Mouse (Mus musculus): ENCODE data around the gene Traf5. TPM values are rescaled to one million over a fixed set of nuclear protein-coding genes. Genes with fewer than 3 reads are reported as not detected.
A peak's percentile ranks its signal among the peaks of the same experiment; 100 is the strongest.

Traf5 gene
- total and polyA plus RNA-seq, 2 experiments from 2014 or later = 1.5 to 2.0 TPM

- peak overlapping the region; percentile 48; the same call in 1 of the 2 replicates for H3K4me3 ChIP-seq (ENCODE audit: low read depth, low read length)
- no peak for TF ChIP-seq CTCF (IDR thresholded peaks at IDR 0.05; ENCODE audit: low read depth)
Measured at GRCm38 (mm10) chr1:191989060-191989459, 103.3 kb downstream of the Traf5 start.

GRCm38 (mm10) chr1:191988646-191989045 is 103.7 kb downstream of the Traf5 start:
- H3K4me2 ChIP-seq (ENCODE audit: low read depth) = no peak overlapping the region
- no peak for TF ChIP-seq CTCF (IDR thresholded peaks at IDR 0.05; ENCODE audit: low read depth)
- no peaks in the 10 kb centered on the region for H3K9me3 ChIP-seq (ENCODE audit: low read length)
- H3K4me1 ChIP-seq (ENCODE audit: insufficient read depth) = 0 out of 2 replicates have a peak, but pooled peaks cover 2% of the 10 kb centered on the region
- H3K4me3 ChIP-seq (ENCODE audit: low read depth, low read length) = no peak overlapping the region
- no peaks in the 10 kb centered on the region for H3K27me3 ChIP-seq (ENCODE audit: insufficient read depth, low read length)
- DNase-seq (no peak), ATAC-seq (no peak)
- WGBS = 87% methylated on average over 3 of the region's 3 CpGs
- no peaks in the 10 kb centered on the region for H3K36me3 ChIP-seq (ENCODE audit: insufficient read depth)
- no peak overlapping the region for H3K9ac ChIP-seq
- H3K27ac ChIP-seq (ENCODE audit: low read depth, low read length) = no peak overlapping the region

More at GRCm38 (mm10) chr1:191989060-191989459, 103.3 kb downstream of the Traf5 start:
- ATAC-seq (no peak), DNase-seq (no peak)
- H3K4me2 ChIP-seq (ENCODE audit: low read depth) = 0 out of 2 replicates have a peak overlapping the region, but pooled peaks have one; percentile 56
- no peaks in the 10 kb centered on the region for H3K9me3 ChIP-seq (ENCODE audit: low read length)
- 0 out of 2 replicates have a peak, but pooled peaks cover 2% of the 10 kb centered on the region for H3K4me1 ChIP-seq (ENCODE audit: insufficient read depth)
- WGBS = 92% methylated on average over 5 of the region's 5 CpGs
- H3K36me3 ChIP-seq (ENCODE audit: insufficient read depth) = no peaks in the 10 kb centered on the region
- no peaks in the 10 kb centered on the region for H3K27me3 ChIP-seq (ENCODE audit: insufficient read depth, low read length)
- no peak overlapping the region for H3K9ac ChIP-seq
- H3K27ac ChIP-seq (ENCODE audit: low read depth, low read length) = no peak overlapping the region

GRCm38 (mm10) chr1:191987481-191987769 is 104.9 kb downstream of the Traf5 start:
- no peak for DNase-seq
- Histone ChIP-seq H3K4me1 (ENCODE audit: insufficient read depth) (0 out of 2 replicates have a peak, but pooled peaks cover 2% of the 10 kb centered on the region), H3K4me2 (ENCODE audit: low read depth) (no peak overlapping the region), H3K27ac (ENCODE audit: low read depth, low read length) (no peak overlapping the region), H3K27me3 (ENCODE audit: insufficient read depth, low read length) (no peaks in the 10 kb centered on the region), H3K9ac (no peak overlapping the region), H3K4me3 (ENCODE audit: low read depth, low read length) (no peak overlapping the region), H3K9me3 (ENCODE audit: low read length) (no peaks in the 10 kb centered on the region), H3K36me3 (ENCODE audit: insufficient read depth) (no peaks in the 10 kb centered on the region)
- ATAC-seq = no peak
- 57% methylated on average over 5 of the region's 5 CpGs for WGBS
- TF ChIP-seq CTCF (IDR thresholded peaks at IDR 0.05; ENCODE audit: low read depth) = no peak

- no peak overlapping the region for H3K9ac ChIP-seq
- ATAC-seq = no peak
- DNase-seq = no peak
- 83% methylated on average over 8 of the region's 8 CpGs for WGBS
- H3K4me3 ChIP-seq (ENCODE audit: low read depth, low read length) = no peak overlapping the region
- 0 out of 2 replicates have a peak, but pooled peaks cover 2% of the 10 kb centered on the region for H3K4me1 ChIP-seq (ENCODE audit: insufficient read depth)
- H3K27ac ChIP-seq (ENCODE audit: low read depth, low read length) = no peak overlapping the region
- no peaks in the 10 kb centered on the region for H3K27me3 ChIP-seq (ENCODE audit: insufficient read depth, low read length)
- no peak overlapping the region for H3K4me2 ChIP-seq (ENCODE audit: low read depth)
- no peaks in the 10 kb centered on the region for H3K9me3 ChIP-seq (ENCODE audit: low read length)
- H3K36me3 ChIP-seq (ENCODE audit: insufficient read depth) = no peaks in the 10 kb centered on the region
- TF ChIP-seq CTCF (IDR thresholded peaks at IDR 0.05; ENCODE audit: low read depth) = no peak
Measured at GRCm38 (mm10) chr1:191986674-191987480, 105.5 kb downstream of the Traf5 start.

GRCm38 (mm10) chr1:191981426-191982102 is 110.8 kb downstream of the Traf5 start:
- DNase-seq = peak; percentile 24
- ATAC-seq = peak; percentile 57
- Histone ChIP-seq H3K27ac (ENCODE audit: low read depth, low read length) (no peak overlapping the region), H3K4me2 (ENCODE audit: low read depth) (no peak overlapping the region), H3K4me1 (ENCODE audit: insufficient read depth) (no peaks in the 10 kb centered on the region), H3K9me3 (ENCODE audit: low read length) (no peaks in the 10 kb centered on the region), H3K36me3 (ENCODE audit: insufficient read depth) (no peaks in the 10 kb centered on the region), H3K9ac (no peak overlapping the region), H3K27me3 (ENCODE audit: insufficient read depth, low read length) (no peaks in the 10 kb centered on the region), H3K4me3 (ENCODE audit: low read depth, low read length) (no peak overlapping the region)
- no peak for TF ChIP-seq CTCF (IDR thresholded peaks at IDR 0.05; ENCODE audit: low read depth)
- 19% methylated on average over 6 of the region's 6 CpGs for WGBS

- Histone ChIP-seq H3K27me3 (ENCODE audit: insufficient read depth, low read length) (no peaks in the 10 kb centered on the region), H3K4me2 (ENCODE audit: low read depth) (no peak within 1 kb of the TSS), H3K9me3 (ENCODE audit: low read length) (no peaks in the 10 kb centered on the region), H3K4me3 (ENCODE audit: low read depth, low read length) (no peak within 1 kb of the TSS), H3K27ac (ENCODE audit: low read depth, low read length) (no peak within 1 kb of the TSS), H3K9ac (no peak within 1 kb of the TSS), H3K36me3 (ENCODE audit: insufficient read depth) (no peaks in the 10 kb centered on the region), H3K4me1 (ENCODE audit: insufficient read depth) (no peaks in the 10 kb centered on the region)
- 24% methylated on average over 5 of the region's 5 CpGs for WGBS
- peak; percentile 82 for ATAC-seq
- DNase-seq = peak; percentile 69
- TF ChIP-seq CTCF (IDR thresholded peaks at IDR 0.05; ENCODE audit: low read depth) = no peak
Measured at GRCm38 (mm10) chr1:191977187-191977586, 115.2 kb downstream of the Traf5 start, which contains the start of gene Rd3. Rd3 (plus strand) TSS chr1:191977370.

All from forebrain, postnatal 0 days (tissue).